Mouse (Mus musculus): ENCODE data around the gene Ube2h.

GRCm38 (mm10) chr6:30242928-30243327 is 61.4 kb downstream of the Ube2h start:
- TF ChIP-seq CTCF (IDR thresholded peaks at IDR 0.05; ENCODE audit: borderline replicate concordance, insufficient read depth, low read length): no peak
- TF ChIP-seq POLR2A (IDR thresholded peaks at IDR 0.05; ENCODE audit: low read depth, low read length): no peak

Data from embryonic fibroblast, embryonic 13.5 days (primary cell).